Mouse (Mus musculus) ES-Bruce4 (cell line): Measurements from ENCODE around the gene Kat2a.

Experiments
- CTCF ChIP-seq: IDR thresholded peaks from one replicate; pipeline ENCODE4 v1.8.1; 2011; ENCODE audit warnings: low read depth, low read length
- EP300 ChIP-seq: IDR thresholded peaks from 2 replicates; pipeline ENCODE4 v1.6.1; 2011; ENCODE audit warnings: low read depth, low read length; ENCODE audit not compliant: insufficient read depth
- POLR2A ChIP-seq: IDR thresholded peaks from one replicate; pipeline ENCODE4 v1.8.1; 2011; ENCODE audit warnings: low read length; ENCODE audit not compliant: insufficient read depth

GRCm38 (mm10) chr11:100690389-100690788, 21.9 kb downstream of the Kat2a start:
- no peak for TF ChIP-seq CTCF
- no peak for TF ChIP-seq POLR2A
- no peak for TF ChIP-seq EP300
